Mouse (Mus musculus): ENCODE results near the gene Parvb. TPM values are rescaled to one million over a fixed set of nuclear protein-coding genes. Genes with fewer than 3 reads are reported as not detected.

Parvb gene
- total RNA-seq (2015; ENCODE audit: low replicate concordance) (87.9 and 89.7 TPM in 2 replicates), total RNA-seq (2017; ENCODE audit: low replicate concordance) (26.2 and 32.4 TPM in 2 replicates)

GRCm38 (mm10) chr15:84231721-84232561 lies at the start of gene Parvb:
Parvb (plus strand) TSS chr15:84232043.
- ATAC-seq (replicated peaks; ENCODE audit: low FRiP score, poor library complexity, severe bottlenecking): peak; percentile 72

- ATAC-seq (replicated peaks; ENCODE audit: low FRiP score, poor library complexity, severe bottlenecking): no peak
Observed at GRCm38 (mm10) chr15:84183967-84184366, 47.9 kb upstream of the Parvb start.

- no peak for ATAC-seq (replicated peaks; ENCODE audit: low FRiP score, poor library complexity, severe bottlenecking)
Observed at GRCm38 (mm10) chr15:84186196-84186595, 45.6 kb upstream of the Parvb start.

GRCm38 (mm10) chr15:84188887-84189530 lies 42.8 kb upstream of the Parvb start:
- ATAC-seq (replicated peaks; ENCODE audit: low FRiP score, poor library complexity, severe bottlenecking): no peak

- ATAC-seq (replicated peaks; ENCODE audit: low FRiP score, poor library complexity, severe bottlenecking): no peak
Observed at GRCm38 (mm10) chr15:84189881-84190280, 42.0 kb upstream of the Parvb start.

GRCm38 (mm10) chr15:84191724-84192057 lies 40.2 kb upstream of the Parvb start:
- peak; percentile 23 for ATAC-seq (replicated peaks; ENCODE audit: low FRiP score, poor library complexity, severe bottlenecking)

GRCm38 (mm10) chr15:84192058-84192791 lies 39.6 kb upstream of the Parvb start, which contains the start of gene Samm50:
Samm50 (plus strand) TSS chr15:84192241.
- peak; percentile 97 for ATAC-seq (replicated peaks; ENCODE audit: low FRiP score, poor library complexity, severe bottlenecking)

- no peak for ATAC-seq (replicated peaks; ENCODE audit: low FRiP score, poor library complexity, severe bottlenecking)
Observed at GRCm38 (mm10) chr15:84196486-84197165, 35.2 kb upstream of the Parvb start.

- no peak for ATAC-seq (replicated peaks; ENCODE audit: low FRiP score, poor library complexity, severe bottlenecking)
Observed at GRCm38 (mm10) chr15:84207327-84207726, 24.5 kb upstream of the Parvb start.

- peak; percentile 86 for ATAC-seq (replicated peaks; ENCODE audit: low FRiP score, poor library complexity, severe bottlenecking)
Observed at GRCm38 (mm10) chr15:84209517-84210412, 22.1 kb upstream of the Parvb start.

GRCm38 (mm10) chr15:84210461-84210860 lies 21.4 kb upstream of the Parvb start:
- no peak; the same call in 1 of the 2 replicates for ATAC-seq (replicated peaks; ENCODE audit: low FRiP score, poor library complexity, severe bottlenecking)

GRCm38 (mm10) chr15:84210941-84211340 lies 20.9 kb upstream of the Parvb start:
- no peak for ATAC-seq (replicated peaks; ENCODE audit: low FRiP score, poor library complexity, severe bottlenecking)

GRCm38 (mm10) chr15:84211564-84211963 lies 20.3 kb upstream of the Parvb start:
- no peak for ATAC-seq (replicated peaks; ENCODE audit: low FRiP score, poor library complexity, severe bottlenecking)

- peak; percentile 42; the same call in 1 of the 2 replicates for ATAC-seq (replicated peaks; ENCODE audit: low FRiP score, poor library complexity, severe bottlenecking)
Observed at GRCm38 (mm10) chr15:84212031-84212755, 19.6 kb upstream of the Parvb start.

GRCm38 (mm10) chr15:84212756-84213105 lies 19.1 kb upstream of the Parvb start:
- ATAC-seq (replicated peaks; ENCODE audit: low FRiP score, poor library complexity, severe bottlenecking): no peak

- ATAC-seq (replicated peaks; ENCODE audit: low FRiP score, poor library complexity, severe bottlenecking): no peak
Observed at GRCm38 (mm10) chr15:84213162-84213739, 18.6 kb upstream of the Parvb start.

- no peak for ATAC-seq (replicated peaks; ENCODE audit: low FRiP score, poor library complexity, severe bottlenecking)
Observed at GRCm38 (mm10) chr15:84214476-84214875, 17.4 kb upstream of the Parvb start.

- no peak for ATAC-seq (replicated peaks; ENCODE audit: low FRiP score, poor library complexity, severe bottlenecking)
Observed at GRCm38 (mm10) chr15:84215273-84215672, 16.6 kb upstream of the Parvb start.

Data from erythroid progenitor cell, adult 5-6 weeks (primary cell).